Mouse (Mus musculus): ENCODE measurements at regions not wholly inside any gene's neighbourhood (a gene's known extent, or its start where the extent isn't known, plus 50 kb on each side); places are given as distances from the start of the nearest gene placed in this dataset.

- Histone ChIP-seq H3K36me3 (no peaks in the 10 kb centered on the region), H3K27ac (no peak overlapping the region), H3K9ac (no peak overlapping the region), H3K27me3 (replicated peaks) (no peaks in the 10 kb centered on the region), H3K9me3 (no peaks in the 10 kb centered on the region), H3K4me1 (no peaks in the 10 kb centered on the region), H3K4me3 (replicated peaks) (no peak overlapping the region), H3K4me2 (no peak overlapping the region)
- 61% methylated on average over 4 of the region's 4 CpGs for WGBS
- ATAC-seq (ENCODE audit: insufficient read depth, low FRiP score, low read depth): no peak; the same call in 1 of the 2 replicates
These were observed 282.3 kb downstream of the Usp25 start for GRCm38 (mm10) chr16:77295574-77296355.

GRCm38 (mm10) chr16:77292317-77292771 is 278.8 kb downstream of the Usp25 start:
- no peak overlapping the region for H3K4me3 ChIP-seq (replicated peaks)
- no peak for ATAC-seq (ENCODE audit: insufficient read depth, low FRiP score, low read depth)
- H3K9me3 ChIP-seq: no peaks in the 10 kb centered on the region
- no peaks in the 10 kb centered on the region for H3K4me1 ChIP-seq
- H3K9ac ChIP-seq: no peak overlapping the region
- no peak overlapping the region for H3K27ac ChIP-seq
- 77% methylated on average over 2 of the region's 2 CpGs for WGBS
- no peak overlapping the region for H3K4me2 ChIP-seq
- H3K27me3 ChIP-seq (replicated peaks): no peaks in the 10 kb centered on the region
- H3K36me3 ChIP-seq: no peaks in the 10 kb centered on the region

GRCm38 (mm10) chr16:77291723-77292316 is 278.3 kb downstream of the Usp25 start:
- no peak for ATAC-seq (ENCODE audit: insufficient read depth, low FRiP score, low read depth)
- no peak overlapping the region for H3K4me2 ChIP-seq
- H3K27ac ChIP-seq: no peak overlapping the region
- no peak overlapping the region for H3K4me3 ChIP-seq (replicated peaks)
- no peaks in the 10 kb centered on the region for H3K9me3 ChIP-seq
- 84% methylated on average over 8 of the region's 8 CpGs for WGBS
- no peaks in the 10 kb centered on the region for H3K36me3 ChIP-seq
- no peaks in the 10 kb centered on the region for H3K27me3 ChIP-seq (replicated peaks)
- H3K4me1 ChIP-seq: no peaks in the 10 kb centered on the region
- H3K9ac ChIP-seq: no peak overlapping the region

- no peaks in the 10 kb centered on the region for H3K27me3 ChIP-seq (replicated peaks)
- no peak overlapping the region for H3K4me3 ChIP-seq (replicated peaks)
- no peaks in the 10 kb centered on the region for H3K36me3 ChIP-seq
- WGBS: 84% methylated on average over 4 of the region's 4 CpGs
- no peaks in the 10 kb centered on the region for H3K9me3 ChIP-seq
- ATAC-seq (ENCODE audit: insufficient read depth, low FRiP score, low read depth): no peak
- H3K4me2 ChIP-seq: no peak overlapping the region
- no peaks in the 10 kb centered on the region for H3K4me1 ChIP-seq
- no peak overlapping the region for H3K9ac ChIP-seq
- no peak overlapping the region for H3K27ac ChIP-seq
These were observed 270.7 kb downstream of the Usp25 start for GRCm38 (mm10) chr16:77284205-77284604.

- Histone ChIP-seq H3K4me2 (no peak overlapping the region), H3K27ac (no peak overlapping the region), H3K4me1 (no peaks in the 10 kb centered on the region), H3K4me3 (replicated peaks) (no peak overlapping the region), H3K36me3 (no peaks in the 10 kb centered on the region), H3K9ac (no peak overlapping the region), H3K27me3 (replicated peaks) (no peaks in the 10 kb centered on the region), H3K9me3 (no peaks in the 10 kb centered on the region)
- ATAC-seq (ENCODE audit: insufficient read depth, low FRiP score, low read depth): no peak
- WGBS: 79% methylated on average over 4 of the region's 4 CpGs
These were observed 266.4 kb downstream of the Usp25 start for GRCm38 (mm10) chr16:77279916-77280315.

- H3K9ac ChIP-seq: no peak overlapping the region
These were observed 266.0 kb downstream of the Usp25 start for GRCm38 (mm10) chr16:77279495-77279894.

GRCm38 (mm10) chr16:77273306-77273705 is 259.8 kb downstream of the Usp25 start:
- Histone ChIP-seq H3K4me3 (replicated peaks) (no peak overlapping the region), H3K27me3 (replicated peaks) (no peaks in the 10 kb centered on the region), H3K9me3 (no peaks in the 10 kb centered on the region), H3K9ac (no peak overlapping the region), H3K36me3 (no peaks in the 10 kb centered on the region), H3K27ac (no peak overlapping the region), H3K4me1 (no peaks in the 10 kb centered on the region), H3K4me2 (no peak overlapping the region)
- WGBS: 45% methylated on average over 3 of the region's 3 CpGs
- no peak for ATAC-seq (ENCODE audit: insufficient read depth, low FRiP score, low read depth)

More at GRCm38 (mm10) chr16:77279495-77279894, 266.0 kb downstream of the Usp25 start:
- 62% methylated on average over 2 of the region's 2 CpGs for WGBS
- Histone ChIP-seq H3K4me2 (no peak overlapping the region), H3K27me3 (replicated peaks) (no peaks in the 10 kb centered on the region), H3K4me1 (no peaks in the 10 kb centered on the region), H3K9me3 (no peaks in the 10 kb centered on the region), H3K4me3 (replicated peaks) (no peak overlapping the region), H3K36me3 (no peaks in the 10 kb centered on the region), H3K27ac (no peak overlapping the region)
- ATAC-seq (ENCODE audit: insufficient read depth, low FRiP score, low read depth): no peak

GRCm38 (mm10) chr16:77268926-77269325 is 255.4 kb downstream of the Usp25 start:
- Histone ChIP-seq H3K4me1 (no peaks in the 10 kb centered on the region), H3K9me3 (no peaks in the 10 kb centered on the region), H3K4me3 (replicated peaks) (no peak overlapping the region), H3K27me3 (replicated peaks) (no peaks in the 10 kb centered on the region), H3K9ac (no peak overlapping the region), H3K27ac (no peak overlapping the region), H3K4me2 (no peak overlapping the region), H3K36me3 (no peaks in the 10 kb centered on the region)
- ATAC-seq (ENCODE audit: insufficient read depth, low FRiP score, low read depth): no peak
- 55% methylated on average over 2 of the region's 2 CpGs for WGBS

GRCm38 (mm10) chr16:77267679-77268078 is 254.2 kb downstream of the Usp25 start:
- no peaks in the 10 kb centered on the region for H3K9me3 ChIP-seq
- no peaks in the 10 kb centered on the region for H3K27me3 ChIP-seq (replicated peaks)
- H3K36me3 ChIP-seq: no peaks in the 10 kb centered on the region
- H3K4me1 ChIP-seq: no peaks in the 10 kb centered on the region
- no peak for ATAC-seq (ENCODE audit: insufficient read depth, low FRiP score, low read depth)
- no peak overlapping the region for H3K4me3 ChIP-seq (replicated peaks)
- H3K4me2 ChIP-seq: no peak overlapping the region
- H3K27ac ChIP-seq: no peak overlapping the region
- H3K9ac ChIP-seq: no peak overlapping the region

- no peak for ATAC-seq (ENCODE audit: insufficient read depth, low FRiP score, low read depth)
- Histone ChIP-seq H3K9me3 (no peaks in the 10 kb centered on the region), H3K4me1 (no peaks in the 10 kb centered on the region), H3K27ac (no peak overlapping the region), H3K36me3 (no peaks in the 10 kb centered on the region), H3K4me3 (replicated peaks) (no peak overlapping the region), H3K4me2 (no peak overlapping the region), H3K27me3 (replicated peaks) (no peaks in the 10 kb centered on the region), H3K9ac (no peak overlapping the region)
- 46% methylated on average over 3 of the region's 3 CpGs for WGBS
These were observed 238.8 kb downstream of the Usp25 start for GRCm38 (mm10) chr16:77252349-77252748.

GRCm38 (mm10) chr16:77251422-77251821 is 237.9 kb downstream of the Usp25 start:
- 30% methylated on average over 3 of the region's 3 CpGs for WGBS

GRCm38 (mm10) chr16:77240876-77241275 is 227.4 kb downstream of the Usp25 start:
- no peaks in the 10 kb centered on the region for H3K9me3 ChIP-seq
- no peaks in the 10 kb centered on the region for H3K4me1 ChIP-seq
- H3K36me3 ChIP-seq: no peaks in the 10 kb centered on the region
- 63% methylated on average over 6 of the region's 6 CpGs for WGBS
- H3K27me3 ChIP-seq (replicated peaks): no peaks in the 10 kb centered on the region
- no peak overlapping the region for H3K4me2 ChIP-seq
- H3K4me3 ChIP-seq (replicated peaks): no peak overlapping the region
- H3K27ac ChIP-seq: no peak overlapping the region
- ATAC-seq (ENCODE audit: insufficient read depth, low FRiP score, low read depth): no peak
- H3K9ac ChIP-seq: no peak overlapping the region

More at GRCm38 (mm10) chr16:77251422-77251821, 237.9 kb downstream of the Usp25 start:
- no peaks in the 10 kb centered on the region for H3K4me1 ChIP-seq
- no peaks in the 10 kb centered on the region for H3K9me3 ChIP-seq
- no peak overlapping the region for H3K4me2 ChIP-seq
- H3K27me3 ChIP-seq (replicated peaks): no peaks in the 10 kb centered on the region
- H3K27ac ChIP-seq: no peak overlapping the region
- H3K36me3 ChIP-seq: no peaks in the 10 kb centered on the region
- no peak for ATAC-seq (ENCODE audit: insufficient read depth, low FRiP score, low read depth)
- no peak overlapping the region for H3K9ac ChIP-seq
- H3K4me3 ChIP-seq (replicated peaks): no peak overlapping the region
